Mouse (Mus musculus) myocyte (in vitro differentiated cells): ENCODE data around the gene Tead2.

ENCODE experiments used
- CEBPB ChIP-seq: IDR thresholded peaks from 2 replicates; pipeline ENCODE4 v1.6.1; 2011; ENCODE audit warnings: mild to moderate bottlenecking, moderate library complexity; ENCODE audit not compliant: poor library complexity, insufficient read depth, severe bottlenecking
- E2F4 ChIP-seq: IDR thresholded peaks from one replicate; pipeline ENCODE4 v1.6.1; 2011; ENCODE audit warnings: mild to moderate bottlenecking, control low read depth, moderate library complexity; ENCODE audit not compliant: insufficient read depth
- MAX ChIP-seq: IDR thresholded peaks from one replicate; pipeline ENCODE4 v1.6.1; 2011; ENCODE audit warnings: low read depth, mild to moderate bottlenecking, control low read depth
- MYOD1 ChIP-seq, 3 experiments: IDR thresholded peaks; one replicate each; pipeline ENCODE4 v1.6.1; 2011; ENCODE audit warnings: control low read depth in 2 of 3, low read depth in 2 of 3, mild to moderate bottlenecking in 2 of 3, moderate library complexity in 1 of 3; ENCODE audit not compliant: insufficient read length in 2 of 3, control insufficient read depth in 1 of 3
- MYOG ChIP-seq, 3 experiments: IDR thresholded peaks; one replicate each; pipeline ENCODE4 v1.6.1; 2011; ENCODE audit warnings: control low read depth in 2 of 3, low read depth in 2 of 3, mild to moderate bottlenecking in 2 of 3; ENCODE audit not compliant: insufficient read length in 2 of 3, control insufficient read depth in 1 of 3, insufficient read depth in 1 of 3
- POLR2A ChIP-seq: IDR thresholded peaks from one replicate; pipeline ENCODE4 v1.6.1; 2011; ENCODE audit warnings: low read depth, mild to moderate bottlenecking, control low read depth, moderate library complexity; ENCODE audit not compliant: insufficient read length
- REST ChIP-seq: IDR thresholded peaks from one replicate; pipeline ENCODE4 v1.6.1; 2011; ENCODE audit warnings: mild to moderate bottlenecking, control low read depth, moderate library complexity; ENCODE audit not compliant: insufficient read depth, insufficient read length
- SRF ChIP-seq: IDR thresholded peaks from one replicate; pipeline ENCODE4 v1.6.1; 2011; ENCODE audit warnings: low read depth; ENCODE audit not compliant: control insufficient read depth, insufficient read length
- USF1 ChIP-seq: IDR thresholded peaks from one replicate; pipeline ENCODE4 v1.6.1; 2011; ENCODE audit warnings: low read depth, mild to moderate bottlenecking, control low read depth, moderate library complexity

- no peak for TF ChIP-seq POLR2A
- no peak for TF ChIP-seq USF1
- TF ChIP-seq SRF, result no peak
- TF ChIP-seq E2F4, result no peak
- TF ChIP-seq CEBPB, result no peak
- TF ChIP-seq MAX, result no peak
- no peak for TF ChIP-seq MYOG (IDR thresholded peaks at IDR 0.05; ENCODE audit: control insufficient read depth in 1 of 3, insufficient read depth in 1 of 3, insufficient read length in 2 of 3, low read depth in 2 of 3)
- TF ChIP-seq MYOD1 (IDR thresholded peaks at IDR 0.05; ENCODE audit: control insufficient read depth in 1 of 3, insufficient read length in 2 of 3, low read depth in 2 of 3), result no peak
- TF ChIP-seq REST, result no peak
These were observed 15.6 kb downstream of the Tead2 start for GRCm38 (mm10) chr7:45231192-45231591.
